Mouse (Mus musculus) hindbrain, embryonic 13.5 days (tissue): Measurements from ENCODE around the gene Lrrk1. TPM values are rescaled to one million over a fixed set of nuclear protein-coding genes. Genes with fewer than 3 reads are reported as not detected.

Source experiments
- ATAC-seq: fragments of 200-750 bp; cut with Nextera tagmentation; 2 replicates; pipeline ENCODE4 v1.8.0; 2017; ENCODE audit warnings: moderate TSS enrichment; ENCODE audit not compliant: low FRiP score
- H3K27ac ChIP-seq: fragments of 300-500 bp; sonication (generic); 2 replicates; pipeline ENCODE4 v1.5.1; 2015; ENCODE audit warnings: inconsistent platforms, mild to moderate bottlenecking, moderate library complexity
- H3K27me3 ChIP-seq: fragments of 300-500 bp; sonication (generic); 2 replicates; pipeline ENCODE4 v1.6.1; 2015; ENCODE audit warnings: mild to moderate bottlenecking, inconsistent platforms
- H3K36me3 ChIP-seq: fragments of 300-500 bp; sonication (generic); 2 replicates; pipeline ENCODE4 v1.6.1; 2015; ENCODE audit warnings: mild to moderate bottlenecking, inconsistent platforms
- H3K4me1 ChIP-seq: fragments of 300-500 bp; sonication (generic); replicated peaks from 2 replicates; pipeline ENCODE4 v1.6.1; 2015; ENCODE audit warnings: inconsistent platforms
- H3K4me2 ChIP-seq: fragments of 300-500 bp; sonication (generic); 2 replicates; pipeline ENCODE4 v1.6.1; 2015; ENCODE audit warnings: inconsistent platforms, mild to moderate bottlenecking, moderate library complexity
- H3K4me3 ChIP-seq: fragments of 300-500 bp; sonication (generic); 2 replicates; pipeline ENCODE4 v1.5.1; 2015; ENCODE audit warnings: mild to moderate bottlenecking, inconsistent platforms
- H3K9ac ChIP-seq: fragments of 300-500 bp; sonication (generic); 2 replicates; pipeline ENCODE4 v1.6.1; 2015; ENCODE audit warnings: mild to moderate bottlenecking, inconsistent platforms
- H3K9me3 ChIP-seq: fragments of 300-500 bp; sonication (generic); 2 replicates; pipeline ENCODE4 v1.6.1; 2016; ENCODE audit warnings: inconsistent platforms
- WGBS: fragments of 180-500 bp; shearing (Covaris S2); methylation state at CpG from one replicate; pipeline ENCODE4 v1.1.7; 2015; 5-methylcytosine and 5-hydroxymethylcytosine counted together
- polyA plus RNA-seq: library from polyadenylated mRNA; unstranded; fragments of >200 nt; fragmentation: Nextera tagmentation; extraction: Ambion mirVana; gene quantifications from 2 replicates; pipeline ENCODE4 v1.2.1, GENCODE M21; 2015

Gene Lrrk1
- polyA plus RNA-seq, 1 experiment from 2014 or later: 4.6 TPM

- WGBS: 67% methylated on average over 11 of the region's 11 CpGs
- no peak overlapping the region for H3K4me2 ChIP-seq
- H3K9ac ChIP-seq: no peak overlapping the region; the same call in 1 of the 2 replicates
- ATAC-seq: no peak
- H3K36me3 ChIP-seq: no peaks in the 10 kb centered on the region
- no peaks in the 10 kb centered on the region for H3K9me3 ChIP-seq
- H3K27me3 ChIP-seq: no peaks in the 10 kb centered on the region
- H3K4me1 ChIP-seq: peaks cover 11% of the 10 kb centered on the region
- no peak overlapping the region for H3K4me3 ChIP-seq
- H3K27ac ChIP-seq: no peak overlapping the region
Observed at GRCm38 (mm10) chr7:66349670-66350069, 38.5 kb downstream of the Lrrk1 start.

- H3K9ac ChIP-seq: no peak overlapping the region
- H3K4me2 ChIP-seq: no peak overlapping the region
- peaks cover 11% of the 10 kb centered on the region for H3K4me1 ChIP-seq
- no peak overlapping the region for H3K4me3 ChIP-seq
- no peak for ATAC-seq
- no peaks in the 10 kb centered on the region for H3K9me3 ChIP-seq
- 89% methylated on average over 10 of the region's 10 CpGs for WGBS
- no peaks in the 10 kb centered on the region for H3K27me3 ChIP-seq
- no peaks in the 10 kb centered on the region for H3K36me3 ChIP-seq
- no peak overlapping the region for H3K27ac ChIP-seq
Observed at GRCm38 (mm10) chr7:66348588-66348987, 39.6 kb downstream of the Lrrk1 start.

- Histone ChIP-seq H3K4me3 (no peak overlapping the region), H3K9me3 (no peaks in the 10 kb centered on the region), H3K4me1 (peaks cover 11% of the 10 kb centered on the region), H3K4me2 (peak overlapping the region; percentile 18; the same call in 1 of the 2 replicates), H3K27ac (peak overlapping the region; percentile 78), H3K36me3 (no peaks in the 10 kb centered on the region), H3K27me3 (no peaks in the 10 kb centered on the region), H3K9ac (peak overlapping the region; percentile 25; the same call in 1 of the 2 replicates)
- ATAC-seq: peak; percentile 91
- WGBS: 43% methylated on average over 9 of the region's 9 CpGs
Observed at GRCm38 (mm10) chr7:66346959-66347663, 41.0 kb downstream of the Lrrk1 start.

GRCm38 (mm10) chr7:66343307-66343706 lies 44.8 kb downstream of the Lrrk1 start:
- H3K27ac ChIP-seq: no peak overlapping the region
- 89% methylated on average over 5 of the region's 5 CpGs for WGBS
- no peak overlapping the region for H3K4me3 ChIP-seq
- no peaks in the 10 kb centered on the region for H3K27me3 ChIP-seq
- no peak overlapping the region for H3K4me2 ChIP-seq
- no peaks in the 10 kb centered on the region for H3K9me3 ChIP-seq
- H3K36me3 ChIP-seq: no peaks in the 10 kb centered on the region
- H3K9ac ChIP-seq: no peak overlapping the region
- H3K4me1 ChIP-seq: peaks cover 11% of the 10 kb centered on the region
- ATAC-seq: no peak

DNA sequence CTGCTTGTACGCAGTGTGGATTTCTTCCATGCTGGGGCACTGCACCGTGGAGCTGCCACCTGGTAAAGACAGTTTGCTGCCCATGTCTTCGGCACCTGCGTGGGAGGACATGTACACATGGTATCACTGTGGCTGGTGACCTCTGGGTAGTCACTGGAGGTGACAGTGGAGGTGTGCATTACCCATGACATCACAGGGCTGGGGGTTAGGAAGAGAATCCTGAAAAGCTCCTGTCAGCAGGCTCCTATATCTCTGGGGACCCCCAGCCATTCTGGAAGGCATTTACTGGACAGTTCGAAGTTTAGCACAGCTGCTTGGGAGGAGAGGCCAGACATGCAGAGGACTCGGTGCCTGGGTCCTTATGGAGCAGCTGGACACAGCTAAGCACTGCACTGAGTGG lies 45.3 kb downstream of the Lrrk1 start:
- WGBS: 81% methylated on average over 6 of the region's 6 CpGs
- no peak overlapping the region for H3K27ac ChIP-seq
- H3K36me3 ChIP-seq: no peaks in the 10 kb centered on the region
- no peak overlapping the region for H3K4me2 ChIP-seq
- H3K9me3 ChIP-seq: no peaks in the 10 kb centered on the region
- no peaks in the 10 kb centered on the region for H3K27me3 ChIP-seq
- no peak for ATAC-seq
- peaks cover 10% of the 10 kb centered on the region for H3K4me1 ChIP-seq
- H3K4me3 ChIP-seq: no peak overlapping the region
- H3K9ac ChIP-seq: no peak overlapping the region

GRCm38 (mm10) chr7:66342323-66342722 lies 45.8 kb downstream of the Lrrk1 start:
- Histone ChIP-seq H3K4me2 (no peak overlapping the region), H3K4me1 (peaks cover 5% of the 10 kb centered on the region), H3K36me3 (no peaks in the 10 kb centered on the region), H3K9ac (no peak overlapping the region), H3K27me3 (no peaks in the 10 kb centered on the region), H3K27ac (no peak overlapping the region), H3K4me3 (no peak overlapping the region), H3K9me3 (no peaks in the 10 kb centered on the region)
- 34% methylated on average over 4 of the region's 4 CpGs for WGBS
- no peak for ATAC-seq

DNA sequence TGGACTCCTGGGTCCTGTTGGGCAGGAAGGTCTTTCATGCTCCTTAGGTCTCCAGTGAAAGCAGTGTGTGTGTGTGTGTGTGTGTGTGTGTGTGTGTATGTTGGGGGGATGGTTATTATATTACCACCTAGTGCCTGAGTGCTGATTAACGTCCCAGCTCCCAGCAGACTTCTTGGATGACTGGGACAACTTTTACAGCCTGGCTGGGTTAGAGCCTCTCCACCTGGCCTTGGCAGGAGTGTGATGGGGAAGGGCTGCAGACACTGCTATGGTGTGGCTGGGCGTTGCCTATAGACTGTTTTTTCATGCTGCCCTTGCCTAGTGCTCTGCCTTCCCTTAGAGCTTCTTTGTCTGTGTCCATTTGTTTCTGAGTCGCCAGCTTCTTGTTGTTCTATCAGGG lies 48.1 kb downstream of the Lrrk1 start:
- ATAC-seq: no peak
- WGBS: 68% methylated on average over 3 of the region's 3 CpGs
- H3K27ac ChIP-seq: no peak overlapping the region

GRCm38 (mm10) chr7:66339625-66340024 lies 48.5 kb downstream of the Lrrk1 start:
- H3K36me3 ChIP-seq: no peaks in the 10 kb centered on the region
- no peak overlapping the region for H3K27ac ChIP-seq
- H3K9ac ChIP-seq: no peak overlapping the region
- no peak for ATAC-seq
- H3K9me3 ChIP-seq: no peaks in the 10 kb centered on the region
- no peaks in the 10 kb centered on the region for H3K4me1 ChIP-seq
- H3K4me2 ChIP-seq: no peak overlapping the region
- no peak overlapping the region for H3K4me3 ChIP-seq
- H3K27me3 ChIP-seq: no peaks in the 10 kb centered on the region
- 57% methylated on average over 5 of the region's 5 CpGs for WGBS

More for the DNA sequence above, 48.1 kb downstream of the Lrrk1 start:
- Histone ChIP-seq H3K9ac (no peak overlapping the region), H3K9me3 (no peaks in the 10 kb centered on the region), H3K4me1 (no peaks in the 10 kb centered on the region), H3K36me3 (no peaks in the 10 kb centered on the region), H3K4me3 (no peak overlapping the region), H3K4me2 (no peak overlapping the region), H3K27me3 (no peaks in the 10 kb centered on the region)

DNA sequence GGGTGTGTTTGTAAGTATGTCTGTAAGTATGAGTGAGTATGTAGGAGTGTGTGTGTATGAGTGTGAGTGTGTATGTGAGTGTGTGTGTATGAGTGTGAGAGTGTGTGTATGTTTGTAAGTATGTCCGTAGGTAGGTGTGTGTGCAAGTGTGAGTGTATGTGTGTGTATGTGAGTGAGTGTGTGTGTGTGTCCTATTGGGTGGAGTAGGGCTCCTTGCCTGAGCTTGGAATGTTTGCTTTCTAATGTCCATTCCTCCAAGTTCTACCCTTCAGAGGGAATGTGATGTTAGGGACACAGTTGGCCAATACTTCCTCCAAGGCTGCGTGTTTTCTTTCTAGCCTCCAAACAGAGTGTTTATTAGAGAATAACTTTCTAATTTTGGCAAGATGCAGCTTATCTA lies 51.2 kb downstream of the Lrrk1 start:
- H3K9ac ChIP-seq: no peak overlapping the region
- H3K4me3 ChIP-seq: no peak overlapping the region
- no peaks in the 10 kb centered on the region for H3K27me3 ChIP-seq
- H3K27ac ChIP-seq: no peak overlapping the region
- ATAC-seq: no peak
- 95% methylated on average over 2 of the region's 2 CpGs for WGBS
- H3K36me3 ChIP-seq: no peaks in the 10 kb centered on the region
- no peaks in the 10 kb centered on the region for H3K4me1 ChIP-seq
- H3K9me3 ChIP-seq: no peaks in the 10 kb centered on the region
- no peak overlapping the region for H3K4me2 ChIP-seq

GRCm38 (mm10) chr7:66333906-66334500 lies 54.1 kb downstream of the Lrrk1 start:
- no peak for ATAC-seq
- Histone ChIP-seq H3K9ac (no peak overlapping the region), H3K27ac (no peak overlapping the region), H3K4me2 (no peak overlapping the region), H3K36me3 (no peaks in the 10 kb centered on the region), H3K4me3 (no peak overlapping the region), H3K27me3 (no peaks in the 10 kb centered on the region), H3K9me3 (no peaks in the 10 kb centered on the region), H3K4me1 (no peaks in the 10 kb centered on the region)
- 93% methylated on average over 4 of the region's 4 CpGs for WGBS

GRCm38 (mm10) chr7:66332340-66332739 lies 55.8 kb downstream of the Lrrk1 start:
- Histone ChIP-seq H3K27ac (no peak overlapping the region), H3K27me3 (no peaks in the 10 kb centered on the region), H3K9me3 (no peaks in the 10 kb centered on the region), H3K4me1 (no peaks in the 10 kb centered on the region), H3K9ac (no peak overlapping the region), H3K4me2 (no peak overlapping the region), H3K4me3 (no peak overlapping the region), H3K36me3 (no peaks in the 10 kb centered on the region)
- WGBS: 87% methylated on average over 8 of the region's 8 CpGs
- ATAC-seq: no peak

DNA sequence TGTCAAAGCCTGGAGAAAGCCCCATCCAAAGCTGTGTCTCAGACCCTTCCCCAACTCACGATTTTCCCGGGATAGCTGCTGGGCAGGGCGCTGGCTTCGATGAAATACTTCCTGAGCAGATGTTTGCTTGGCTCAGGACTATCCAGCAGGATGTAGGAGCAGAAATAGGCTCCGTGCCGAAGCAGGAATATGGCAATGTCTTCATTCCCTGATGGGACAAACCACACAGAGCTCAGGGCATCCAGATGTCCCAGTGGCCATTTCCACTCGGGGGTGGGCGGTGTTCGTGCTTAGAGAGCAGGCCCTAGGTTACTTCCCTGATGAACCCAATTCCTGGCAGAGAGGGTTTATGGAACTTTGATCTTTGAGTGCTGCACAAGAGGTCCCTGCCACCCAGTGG lies 57.5 kb downstream of the Lrrk1 start:
- Histone ChIP-seq H3K36me3 (no peaks in the 10 kb centered on the region), H3K27ac (no peak overlapping the region), H3K4me3 (no peak overlapping the region), H3K4me1 (no peaks in the 10 kb centered on the region), H3K27me3 (no peaks in the 10 kb centered on the region), H3K4me2 (no peak overlapping the region), H3K9ac (no peak overlapping the region), H3K9me3 (no peaks in the 10 kb centered on the region)
- no peak for ATAC-seq
- WGBS: 83% methylated on average over 9 of the region's 9 CpGs

GRCm38 (mm10) chr7:66327516-66327915 lies 60.6 kb downstream of the Lrrk1 start:
- H3K36me3 ChIP-seq: no peaks in the 10 kb centered on the region

More at GRCm38 (mm10) chr7:66327516-66327915, 60.6 kb downstream of the Lrrk1 start:
- Histone ChIP-seq H3K4me1 (no peaks in the 10 kb centered on the region), H3K4me2 (no peak overlapping the region), H3K9me3 (no peaks in the 10 kb centered on the region), H3K4me3 (no peak overlapping the region), H3K27me3 (no peaks in the 10 kb centered on the region), H3K27ac (no peak overlapping the region), H3K9ac (no peak overlapping the region)
- 72% methylated on average over 2 of the region's 2 CpGs for WGBS
- no peak for ATAC-seq
